In genomic region chr12:108902940-108903339, GRCm38 (mm10) we compare ENCODE assay signal across 8 mouse cellular contexts. TPM values are rescaled to one million over a fixed set of nuclear protein-coding genes. Genes with fewer than 3 reads are reported as not detected.
DNase-seq lines count a peak whose midpoint lies in the region; ATAC-seq and TF ChIP-seq lines count a peak whose summit lies in the region.
"Had no signal": no experiment of that assay in that cellular context is flagged by ENCODE, and none has a peak within 500 bp of the region (broad histone marks: within the 10 kb centered on the region; RNA-seq: fewer than 3 reads in every experiment).

No protein-coding gene starts in this region.

- peak; percentile 87 for ATAC-seq in granulocyte monocyte progenitor cell, adult 5-6 weeks (replicated peaks; ENCODE audit: poor library complexity, severe bottlenecking)
- ATAC-seq in lung, postnatal 0 days = peak; percentile 43

- H3K36me3 ChIP-seq in ES-Bruce4 (ENCODE audit: control insufficient read depth, insufficient read depth, low read length, poor library complexity, severe bottlenecking) = no peaks in the 10 kb centered on the region; the same call in 1 of the 2 replicates
- no peaks in the 10 kb centered on the region for H3K36me3 ChIP-seq in lung, postnatal 0 days (ENCODE audit: insufficient read depth, low read length)

- WGBS in lung, postnatal 0 days = 21% methylated on average over 8 of the region's 8 CpGs

- TF ChIP-seq CTCF in ES-Bruce4 (IDR thresholded peaks at IDR 0.05; ENCODE audit: low read depth, low read length) = peak; percentile 98
- TF ChIP-seq CTCF in lung, postnatal 0 days (IDR thresholded peaks at IDR 0.05) = peak; percentile 87

- H3K4me1 ChIP-seq in ES-Bruce4 (ENCODE audit: control insufficient read depth, insufficient read depth, low read length) = no peaks in the 10 kb centered on the region
- H3K4me1 ChIP-seq in lung, postnatal 0 days (ENCODE audit: insufficient read depth, low read depth, low read length) = no peaks in the 10 kb centered on the region

- no peaks in the 10 kb centered on the region for H3K9me3 ChIP-seq in ES-Bruce4 (replicated peaks; ENCODE audit: control insufficient read depth, insufficient read depth, low read length, poor library complexity, severe bottlenecking)
- H3K9me3 ChIP-seq in lung, postnatal 0 days (ENCODE audit: low read length) = no peaks in the 10 kb centered on the region

- no peak for TF ChIP-seq POLR2A in ES-Bruce4 (IDR thresholded peaks at IDR 0.05; ENCODE audit: insufficient read depth, low read length)

- peak; percentile 68 for DNase-seq in adipocyte (ENCODE audit: low spot score)
- peak; percentile 43 for DNase-seq in embryo, embryonic 9.5 days (ENCODE audit: extremely low spot score)
- peak; percentile 62 to 70 for DNase-seq in layer of hippocampus, adult 8-10 months (ENCODE audit: low spot score in 2 of 2)
- DNase-seq in lung, postnatal 0 days (ENCODE audit: low spot score) = peak; percentile 64
- DNase-seq in retina, postnatal 7 days (ENCODE audit: low read depth, low spot score) = peak; percentile 33

- H3K9ac ChIP-seq in ES-Bruce4 (ENCODE audit: low read depth, poor library complexity, severe bottlenecking) = no peak overlapping the region
- H3K9ac ChIP-seq in lung, postnatal 0 days (replicated peaks; ENCODE audit: low read depth) = no peak overlapping the region

- TF ChIP-seq EP300 in ES-Bruce4 (IDR thresholded peaks at IDR 0.05; ENCODE audit: insufficient read depth, low read depth, low read length) = no peak
- TF ChIP-seq EP300 in lung, postnatal 0 days (IDR thresholded peaks at IDR 0.05) = no peak

- no peaks in the 10 kb centered on the region for H3K27me3 ChIP-seq in ES-Bruce4 (ENCODE audit: control insufficient read depth, insufficient read depth, low read length, poor library complexity, severe bottlenecking)
- no peaks in the 10 kb centered on the region for H3K27me3 ChIP-seq in lung, postnatal 0 days (replicated peaks; ENCODE audit: insufficient read depth, low read length)

- H3K4me3 ChIP-seq in ES-Bruce4 (ENCODE audit: low read depth, low read length) = no peak overlapping the region
- H3K4me3 ChIP-seq in lung, postnatal 0 days (ENCODE audit: low read depth, low read length) = no peak overlapping the region

- H3K27ac ChIP-seq in ES-Bruce4 (ENCODE audit: insufficient read depth, low read length) = no peak overlapping the region
- H3K27ac ChIP-seq in lung, postnatal 0 days (ENCODE audit: low read length) = no peak overlapping the region
- H3K27ac ChIP-seq: macrophage had no signal

- no peak overlapping the region for H3K4me2 ChIP-seq in lung, postnatal 0 days (replicated peaks; ENCODE audit: low read depth, low read length)

RNA-seq across cellular contexts. Expression of gene Wars, which starts 9.0 kb away (rescaled TPM):
- polyA plus RNA-seq in ES-Bruce4 (2011; ENCODE audit: insufficient read depth, insufficient read length, low read depth, missing spikeins) = 68.0 and 71.4 TPM in 2 replicates
- total RNA-seq in granulocyte monocyte progenitor cell, adult 5-6 weeks (2014; fragmentation: Nextera tagmentation) = 27.5 and 42.9 TPM in 2 replicates
- total RNA-seq in granulocyte monocyte progenitor cell, adult 5-6 weeks (2017) = 65.5 and 69.5 TPM in 2 replicates
- total RNA-seq in layer of hippocampus, adult 8-10 months (2022) = 10 to 100 TPM; 82.6 to 97.2 (median 90.6) TPM
- 84.0 and 84.3 TPM in 2 replicates for polyA plus RNA-seq in lung, postnatal 0 days (2015; fragmentation: Nextera tagmentation; extraction: Ambion mirVana)

RNA-seq across cellular contexts. Expression of gene Wdr25, which starts 9.5 kb away (rescaled TPM):
- polyA plus RNA-seq in ES-Bruce4 (2011; ENCODE audit: insufficient read depth, insufficient read length, low read depth, missing spikeins) = 7.2 and 12.7 TPM in 2 replicates
- 7.9 and 16.6 TPM in 2 replicates for total RNA-seq in granulocyte monocyte progenitor cell, adult 5-6 weeks (2014; fragmentation: Nextera tagmentation)
- total RNA-seq in granulocyte monocyte progenitor cell, adult 5-6 weeks (2017) = 3.4 and 8.1 TPM in 2 replicates
- total RNA-seq in layer of hippocampus, adult 8-10 months (2022) = 10 to 100 TPM in 3 of 4 experiments, 1 to 10 TPM in 1; 9.9 to 15.6 (median 12.6) TPM
- 4.8 and 7.3 TPM in 2 replicates for polyA plus RNA-seq in lung, postnatal 0 days (2015; fragmentation: Nextera tagmentation; extraction: Ambion mirVana)
